Mouse (Mus musculus): ENCODE data around the gene Akap9. TPM values are rescaled to one million over a fixed set of nuclear protein-coding genes. Genes with fewer than 3 reads are reported as not detected.
A peak's percentile ranks its signal among the peaks of the same experiment; 100 is the strongest.

The Akap9 gene
- total and polyA plus RNA-seq, 3 experiments, result 15.9 to 29.3 (median 17.3) TPM

- peak; percentile 60 for DNase-seq (ENCODE audit: low read depth, low spot score)
- TF ChIP-seq ETS1 (IDR thresholded peaks at IDR 0.05; ENCODE audit: low read depth, low read length), result no peak
- 0 out of 2 replicates have a peak, but pooled peaks have one; percentile 4 for TF ChIP-seq SIN3A (IDR thresholded peaks at IDR 0.05; ENCODE audit: low read length)
- TF ChIP-seq POLR2AphosphoS5 (IDR thresholded peaks at IDR 0.05; ENCODE audit: borderline replicate concordance, low read depth, low read length), result no peak
- H3K4me1 ChIP-seq (ENCODE audit: control insufficient read depth in 1 of 2, insufficient read depth in 2 of 2, low read length in 2 of 2), result no peaks in the 10 kb centered on the region
- peaks cover 8 to 9% of the 10 kb centered on the region in 2 experiments for H3K36me3 ChIP-seq (ENCODE audit: control insufficient read depth in 1 of 2, insufficient read depth in 2 of 2, low read length in 2 of 2)
- no peaks in the 10 kb centered on the region for H3K27me3 ChIP-seq (ENCODE audit: control insufficient read depth in 1 of 2, insufficient read depth in 2 of 2, low read length in 2 of 2)
- peaks cover 10% of the 10 kb centered on the region for H3K79me2 ChIP-seq (ENCODE audit: control insufficient read depth, insufficient read depth, low read length, poor library complexity)
- no peaks in the 10 kb centered on the region for H3K9me3 ChIP-seq (replicated peaks; ENCODE audit: insufficient read depth, low read length)
- H3K4me3 ChIP-seq (ENCODE audit: control insufficient read depth in 1 of 2, insufficient read depth in 1 of 2, low read depth in 2 of 2, low read length in 2 of 2), result peak overlapping the region; percentile 86 to 90
- no peak overlapping the region for H3K27ac ChIP-seq (ENCODE audit: control insufficient read depth, low read depth, low read length)
- peak overlapping the region; percentile 80 for H3K9ac ChIP-seq (ENCODE audit: control insufficient read depth, low read depth, low read length, poor library complexity, severe bottlenecking)
These were observed 175.9 kb downstream of the Akap9 start for GRCm38 (mm10) chr5:4103626-4104340.

- peak within 1 kb of the TSS; percentile 86 to 90 for H3K4me3 ChIP-seq (ENCODE audit: control insufficient read depth in 1 of 2, insufficient read depth in 1 of 2, low read depth in 2 of 2, low read length in 2 of 2)
- peak; percentile 95 for DNase-seq (ENCODE audit: low read depth, low spot score)
- no peaks in the 10 kb centered on the region for H3K27me3 ChIP-seq (ENCODE audit: control insufficient read depth in 1 of 2, insufficient read depth in 2 of 2, low read length in 2 of 2)
- H3K79me2 ChIP-seq (ENCODE audit: control insufficient read depth, insufficient read depth, low read length, poor library complexity), result peaks cover 10% of the 10 kb centered on the region
- H3K36me3 ChIP-seq (ENCODE audit: control insufficient read depth in 1 of 2, insufficient read depth in 2 of 2, low read length in 2 of 2), result peaks cover 5 to 9% of the 10 kb centered on the region in 2 experiments; a peak in 3 of 4 replicates
- H3K9ac ChIP-seq (ENCODE audit: control insufficient read depth, low read depth, low read length, poor library complexity, severe bottlenecking), result peak within 1 kb of the TSS; percentile 80
- no peaks in the 10 kb centered on the region for H3K9me3 ChIP-seq (replicated peaks; ENCODE audit: insufficient read depth, low read length)
- H3K4me1 ChIP-seq (ENCODE audit: control insufficient read depth in 1 of 2, insufficient read depth in 2 of 2, low read length in 2 of 2), result no peaks in the 10 kb centered on the region
- peak within 1 kb of the TSS; percentile 60 for H3K27ac ChIP-seq (ENCODE audit: control insufficient read depth, low read depth, low read length)
- TF ChIP-seq USF2 (IDR thresholded peaks at IDR 0.05; ENCODE audit: borderline replicate concordance in 1 of 2, insufficient read depth in 1 of 2, low read depth in 1 of 2, low read length in 2 of 2) (no peak), GABPA (IDR thresholded peaks at IDR 0.05; ENCODE audit: low read depth, low read length) (no peak), HCFC1 (IDR thresholded peaks at IDR 0.05; ENCODE audit: low read depth, low read length) (peak; percentile 52; the same call in 1 of the 2 replicates), ETS1 (IDR thresholded peaks at IDR 0.05; ENCODE audit: low read depth, low read length) (no peak), EP300 (IDR thresholded peaks at IDR 0.05; ENCODE audit: low read depth in 1 of 2, low read length in 2 of 2) (no peak), ELF1 (IDR thresholded peaks at IDR 0.05; ENCODE audit: low read depth, low read length) (no peak), UBTF (IDR thresholded peaks at IDR 0.05; ENCODE audit: borderline replicate concordance, insufficient read depth, low read depth, low read length) (no peak), POLR2A (IDR thresholded peaks at IDR 0.05; ENCODE audit: control insufficient read depth in 1 of 2, insufficient read depth in 1 of 2, low read depth in 1 of 2, low read length in 2 of 2, poor library complexity in 1 of 2) (peak in 1 of 2 experiments; percentile 73; a peak in 2 of 4 replicates), MAFK (IDR thresholded peaks at IDR 0.05; ENCODE audit: borderline replicate concordance, low read depth, low read length) (no peak), JUND (IDR thresholded peaks at IDR 0.05; ENCODE audit: low read depth, low read length) (no peak), MAZ (IDR thresholded peaks at IDR 0.05; ENCODE audit: low read depth, low read length) (no peak), POLR2AphosphoS2 (IDR thresholded peaks at IDR 0.05; ENCODE audit: low read length) (no peak), GATA1 (IDR thresholded peaks at IDR 0.05; ENCODE audit: low read depth, low read length) (no peak), KAT2A (conservative IDR thresholded peaks at IDR 0.05; ENCODE audit: low read depth, low read length) (no peak; the same call in 1 of the 2 replicates), NELFE (IDR thresholded peaks at IDR 0.05; ENCODE audit: low read depth, low read length) (peak; percentile 45; the same call in 1 of the 2 replicates), BHLHE40 (IDR thresholded peaks at IDR 0.05; ENCODE audit: borderline replicate concordance, low read depth, low read length) (no peak), RCOR1 (IDR thresholded peaks at IDR 0.05; ENCODE audit: low read depth, low read length) (no peak), ZKSCAN1 (IDR thresholded peaks at IDR 0.05; ENCODE audit: low read depth, low read length) (no peak), MAX (IDR thresholded peaks at IDR 0.05; ENCODE audit: low read length) (no peak; the same call in none of the 2 replicates), ZC3H11A (IDR thresholded peaks at IDR 0.05; ENCODE audit: low read depth, low read length) (no peak), CTCF (IDR thresholded peaks at IDR 0.05 in 2 of 3, conservative IDR thresholded peaks at IDR 0.05 in 1 of 3; ENCODE audit: control insufficient read depth in 1 of 3, insufficient read depth in 1 of 3, low read depth in 2 of 3, low read length in 3 of 3, poor library complexity in 1 of 3, severe bottlenecking in 1 of 3) (no peak), TAL1 (IDR thresholded peaks at IDR 0.05; ENCODE audit: low read length) (no peak), ZMIZ1 (IDR thresholded peaks at IDR 0.05; ENCODE audit: low read depth, low read length) (peak; percentile 45; the same call in 1 of the 2 replicates), SIN3A (IDR thresholded peaks at IDR 0.05; ENCODE audit: low read length) (peak; percentile 16; the same call in 1 of the 2 replicates), MEF2A (IDR thresholded peaks at IDR 0.05; ENCODE audit: extremely low read depth, insufficient replicate concordance, low read depth, low read length, poor library complexity, severe bottlenecking) (no peak), E2F4 (IDR thresholded peaks at IDR 0.05; ENCODE audit: borderline replicate concordance, low read depth, low read length) (no peak), TCF12 (IDR thresholded peaks at IDR 0.05; ENCODE audit: low read depth, low read length) (peak; percentile 41; the same call in 1 of the 2 replicates)
These were observed 176.6 kb downstream of the Akap9 start, which contains the start of gene Cyp51 for GRCm38 (mm10) chr5:4104341-4105040. Cyp51 (minus strand) TSS chr5:4104746.
